Mouse (Mus musculus) embryonic fibroblast, embryonic 13.5 days (primary cell): Measurements from ENCODE around the gene Snapc2. TPM values are rescaled to one million over a fixed set of nuclear protein-coding genes. Genes with fewer than 3 reads are reported as not detected.
"Not testable (repeated sequence)": the region's sequence is repeated elsewhere in the genome, so short reads cannot be mapped to it uniquely, and the experiment has no call there.

Experiments
- H3K27ac ChIP-seq: 2 replicates; pipeline ENCODE4 v1.5.1; 2012; ENCODE audit warnings: low read length, control low read depth, inconsistent platforms; ENCODE audit not compliant: insufficient read depth
- H3K4me1 ChIP-seq: 2 replicates; pipeline ENCODE4 v1.6.1; 2011; ENCODE audit warnings: low read length; ENCODE audit not compliant: control insufficient read depth, insufficient read depth
- H3K4me3 ChIP-seq: 2 replicates; pipeline ENCODE4 v1.5.1; 2011; ENCODE audit warnings: mild to moderate bottlenecking, control low read depth, low read length; ENCODE audit not compliant: insufficient read depth
- CTCF ChIP-seq: IDR thresholded peaks from 2 replicates; pipeline ENCODE4 v1.5.1; 2011; ENCODE audit warnings: mild to moderate bottlenecking, control low read depth, low read length, moderate library complexity, borderline replicate concordance; ENCODE audit not compliant: insufficient read depth
- POLR2A ChIP-seq: IDR thresholded peaks from 2 replicates; pipeline ENCODE4 v1.6.1; 2011; ENCODE audit warnings: low read depth, mild to moderate bottlenecking, control low read depth, low read length, moderate library complexity
- polyA plus RNA-seq: library from polyadenylated mRNA; stranded (reverse); fragments of >200 nt; gene quantifications from 2 replicates; pipeline ENCODE4 v1.2.4, GENCODE M21; 2011; ENCODE audit warnings: low read depth; ENCODE audit not compliant: missing spikeins, insufficient read length

Gene Snapc2
- polyA plus RNA-seq, 1 experiment, result 29.0 TPM

DNA sequence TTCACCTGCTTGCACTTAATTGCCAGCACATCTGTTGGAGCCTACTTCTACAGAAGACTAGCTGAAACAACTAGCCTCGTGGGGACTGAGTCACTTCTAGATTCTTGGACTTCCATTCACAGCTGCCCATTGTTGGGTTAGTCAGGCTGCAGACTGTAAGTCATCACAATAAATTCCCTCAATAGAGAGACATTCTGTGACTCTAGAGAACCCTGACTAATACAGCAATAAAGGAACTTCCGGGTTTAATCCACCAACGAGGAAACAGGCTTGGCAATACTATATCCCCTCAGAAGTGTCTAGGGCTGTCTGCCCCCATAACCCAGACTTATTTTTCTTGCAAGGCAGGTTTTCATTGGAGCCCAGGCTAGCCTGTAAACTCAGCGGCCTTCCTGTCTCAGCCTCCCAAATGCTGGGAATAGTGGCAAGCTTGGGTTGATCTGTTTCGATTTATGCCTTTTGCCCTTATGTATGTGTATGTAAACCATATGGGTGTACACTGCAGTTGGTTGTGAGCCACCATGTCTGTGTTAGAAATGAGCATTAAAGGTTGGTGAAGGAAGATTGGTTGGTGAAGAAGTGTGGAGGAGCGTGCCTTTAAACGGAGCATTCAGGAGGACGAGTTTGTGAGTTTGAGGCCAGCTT lies 642 bp upstream of the Snapc2 start:
- TF ChIP-seq POLR2A (no peak), CTCF (no peak)
- H3K4me3 ChIP-seq, result no peak overlapping the region
- peaks cover 3% of the 10 kb centered on the region; the same call in 1 of the 2 replicates for H3K4me1 ChIP-seq
- H3K27ac ChIP-seq, result peak overlapping the region; percentile 69

DNA sequence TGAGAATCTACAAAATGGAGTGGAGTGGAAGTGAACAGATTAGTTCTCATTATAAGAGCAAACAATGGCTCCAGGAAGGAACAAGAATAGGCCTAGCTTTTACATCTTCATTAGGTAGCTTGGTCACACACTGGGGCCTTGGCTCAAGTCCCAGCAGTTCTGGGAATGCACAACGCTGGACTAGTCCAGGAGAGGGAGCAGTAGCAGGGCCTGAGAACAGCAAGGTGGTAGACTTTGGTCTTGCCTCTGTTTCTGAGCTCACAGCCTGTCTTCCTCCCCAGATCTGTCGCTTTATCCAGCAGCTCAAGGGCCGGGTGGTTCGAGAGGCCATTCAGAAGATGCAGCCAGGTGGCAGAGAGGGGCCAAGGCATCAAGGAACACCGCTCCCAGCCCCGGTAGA lies 1.1 kb downstream of the Snapc2 start:
- Histone ChIP-seq H3K4me1 (peaks cover 10% of the 10 kb centered on the region), H3K4me3 (peak overlapping the region; percentile 89), H3K27ac (peak overlapping the region; percentile 63)
- TF ChIP-seq POLR2A (0 out of 2 replicates have a peak, but pooled peaks have one; percentile 1), CTCF (peak; percentile 62; the same call in 1 of the 2 replicates)

DNA sequence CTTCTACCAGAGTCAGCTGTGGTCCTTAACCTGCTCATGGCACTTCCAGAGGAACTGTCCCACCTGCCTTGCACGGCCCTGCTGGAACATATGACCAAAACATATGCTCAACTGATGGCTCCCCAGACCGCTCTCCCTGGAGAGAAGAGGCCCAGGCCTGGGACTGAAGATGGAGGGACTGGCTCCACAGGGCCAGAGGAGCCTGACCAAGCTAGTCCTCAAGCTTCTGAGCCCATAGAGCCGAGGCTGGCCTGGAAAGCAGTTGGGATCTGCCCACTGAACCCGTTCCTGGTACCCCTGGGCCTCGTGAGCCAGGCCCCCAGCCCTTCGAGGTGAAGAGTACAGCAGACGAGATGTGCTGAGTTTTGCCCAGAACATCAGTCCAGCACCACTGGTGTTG lies 2.6 kb downstream of the Snapc2 start:
- H3K4me3 ChIP-seq, H3K4me1 ChIP-seq, H3K27ac ChIP-seq: not testable (repeated sequence)

DNA sequence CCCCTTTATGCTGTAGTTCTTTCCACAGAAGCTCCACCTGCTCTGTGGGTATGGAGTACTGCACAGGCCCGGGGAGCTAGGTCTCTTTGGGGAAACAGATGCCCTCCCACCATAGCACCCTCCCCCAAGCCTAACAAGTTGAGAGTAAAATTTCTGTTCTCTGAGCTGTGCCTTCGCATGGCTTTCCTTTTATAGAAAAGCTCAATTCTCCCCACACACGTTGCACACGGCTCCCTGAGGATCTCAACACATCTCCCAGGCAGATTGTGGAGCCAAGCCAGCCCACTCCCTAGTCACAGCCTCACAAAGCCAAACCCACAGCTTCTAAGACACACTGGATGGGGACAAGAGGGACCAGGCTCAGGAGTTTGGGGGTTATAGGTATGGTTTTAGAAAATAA lies 4.0 kb downstream of the Snapc2 start:
- peak overlapping the region; percentile 62 for H3K27ac ChIP-seq
- H3K4me1 ChIP-seq, result peaks cover 10% of the 10 kb centered on the region
- H3K4me3 ChIP-seq, result no peak overlapping the region
- TF ChIP-seq POLR2A (peak; percentile 32; the same call in 1 of the 2 replicates), CTCF (no peak)

DNA sequence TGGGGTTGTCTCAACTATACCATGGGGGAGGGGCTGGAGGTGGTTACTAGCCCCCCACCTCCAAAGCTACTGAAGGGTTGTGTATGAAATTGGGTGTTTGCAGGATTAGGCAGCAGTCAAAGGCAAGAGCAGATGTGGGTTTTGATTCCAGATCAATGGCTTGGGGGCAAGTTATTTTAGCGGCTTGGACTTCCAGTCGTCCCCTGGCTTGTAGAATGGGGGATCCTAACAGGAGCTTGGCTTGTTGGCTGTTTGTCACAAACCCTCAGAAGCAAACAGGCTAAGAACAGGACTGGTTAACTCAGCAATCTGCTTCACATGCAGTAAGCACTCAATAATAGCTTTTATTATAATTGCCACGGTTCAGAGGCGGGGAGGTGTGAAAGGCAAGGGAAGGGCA lies 4.5 kb downstream of the Snapc2 start:
- TF ChIP-seq CTCF (no peak), POLR2A (no peak)
- peaks cover 10% of the 10 kb centered on the region for H3K4me1 ChIP-seq
- H3K27ac ChIP-seq, result peak overlapping the region; percentile 29
- no peak overlapping the region for H3K4me3 ChIP-seq

DNA sequence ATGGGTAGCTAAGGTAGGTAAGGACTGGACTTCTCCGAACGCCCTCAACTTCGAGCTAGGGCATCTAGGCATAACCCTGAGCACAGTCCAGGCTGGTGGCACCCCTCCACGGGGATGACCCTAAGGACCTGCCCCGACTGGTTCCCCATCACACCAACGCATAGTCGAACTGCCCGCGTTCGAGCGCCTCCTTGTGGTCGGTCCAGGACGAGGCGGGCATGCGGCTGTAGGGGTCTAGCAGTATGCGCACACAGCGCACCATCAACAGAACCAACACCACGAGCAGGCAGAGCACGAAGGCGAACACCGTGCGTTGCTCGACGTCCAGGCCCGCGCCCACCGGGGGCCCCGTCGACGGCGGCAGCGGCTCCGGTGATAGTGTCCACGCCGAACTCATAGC lies 5.4 kb downstream of the Snapc2 start:
- H3K27ac ChIP-seq, result peak overlapping the region; percentile 29; the same call in 1 of the 2 replicates
- TF ChIP-seq CTCF (peak; percentile 92), POLR2A (no peak; the same call in none of the 2 replicates)
- H3K4me3 ChIP-seq, result peak overlapping the region; percentile 63
- H3K4me1 ChIP-seq, result peaks cover 10% of the 10 kb centered on the region

DNA sequence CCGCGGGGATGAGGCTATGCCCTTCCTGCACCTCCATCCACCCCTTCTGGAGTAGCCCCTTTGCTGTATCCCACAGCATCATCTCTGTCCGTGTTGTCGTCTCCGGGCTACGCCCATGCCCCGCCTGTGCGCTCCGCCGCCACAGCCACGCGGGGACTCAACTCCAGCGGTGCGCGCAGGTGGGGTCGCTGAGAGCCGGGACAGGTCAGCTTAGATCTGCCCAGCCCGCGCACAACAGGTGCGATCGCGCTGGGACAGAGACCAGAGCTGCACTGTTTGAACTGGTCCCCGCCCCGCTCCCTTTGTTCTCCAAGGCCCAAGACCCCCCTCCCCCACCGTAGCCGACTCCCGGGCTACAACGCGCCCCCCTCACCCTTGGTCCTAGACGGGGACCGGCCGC lies 5.8 kb downstream of the Snapc2 start:
- TF ChIP-seq POLR2A (peak; percentile 9; the same call in 1 of the 2 replicates), CTCF (no peak)
- Histone ChIP-seq H3K27ac (no peak overlapping the region), H3K4me1 (peaks cover 10% of the 10 kb centered on the region), H3K4me3 (peak overlapping the region; percentile 63)

DNA sequence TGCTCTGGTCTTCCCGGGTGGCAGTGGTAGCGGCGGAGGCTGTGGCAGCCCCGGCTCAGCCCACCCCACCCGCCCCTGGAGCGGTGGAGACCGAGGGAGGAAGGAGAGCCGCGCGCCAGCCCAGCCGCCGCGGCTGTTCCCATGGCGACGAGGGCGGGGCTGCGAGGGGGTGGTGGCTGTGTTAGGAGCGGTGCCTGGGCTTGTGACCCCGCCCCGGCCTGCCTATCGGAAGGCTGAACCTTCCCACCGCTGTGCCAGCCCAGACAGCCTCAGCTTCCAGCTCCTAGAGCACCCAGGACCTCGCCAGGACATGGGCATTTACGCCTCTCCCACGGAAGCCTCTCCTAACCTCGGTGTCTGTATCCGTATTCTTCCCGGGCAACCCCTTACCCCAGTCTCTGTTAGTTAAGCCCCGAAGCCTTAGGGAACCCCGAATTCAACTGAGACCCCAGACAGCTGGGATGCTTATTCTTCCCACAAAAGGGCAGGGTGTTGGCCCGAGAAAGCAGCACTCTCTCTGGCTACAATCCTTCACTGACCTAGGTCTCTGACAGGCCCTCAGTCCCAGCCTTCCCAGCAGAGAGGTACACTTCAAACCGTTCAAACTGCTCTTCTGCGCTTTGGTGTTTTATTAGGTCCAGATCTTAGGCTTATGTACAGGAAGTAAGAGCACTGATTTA lies 6.4 kb downstream of the Snapc2 start, which contains the start of gene Ctxn1:
Gene Ctxn1, minus strand, starts transcription at position 150 of the 680 bp plus-strand sequence.
- Histone ChIP-seq H3K4me3 (peak within 1 kb of the TSS; percentile 63), H3K4me1 (peaks cover 8% of the 10 kb centered on the region), H3K27ac (peak within 1 kb of the TSS; percentile 48)
- TF ChIP-seq POLR2A (peak; percentile 90), CTCF (no peak)

DNA sequence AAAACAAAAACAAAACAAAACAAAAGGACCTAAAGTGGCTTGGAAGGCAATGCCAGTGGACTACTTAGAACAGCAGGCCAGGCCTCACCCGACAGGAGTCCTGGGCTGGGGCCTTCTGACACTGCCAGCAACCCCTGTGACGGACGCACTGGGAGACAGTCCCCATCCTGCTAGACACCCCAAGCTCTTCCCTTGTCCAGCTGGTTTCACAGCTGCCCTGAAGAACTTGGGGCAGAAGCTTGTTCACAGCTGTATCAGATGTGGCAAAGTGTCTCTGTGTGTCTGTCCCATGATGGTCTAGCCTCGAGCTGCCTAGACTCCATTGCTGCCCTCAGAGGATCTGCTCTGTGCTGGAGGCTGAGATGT lies 6.9 kb downstream of the Snapc2 start:
- TF ChIP-seq POLR2A, result no peak
- no peak for TF ChIP-seq CTCF
- Histone ChIP-seq H3K4me3 (no peak overlapping the region), H3K4me1 (peaks cover 8% of the 10 kb centered on the region)

DNA sequence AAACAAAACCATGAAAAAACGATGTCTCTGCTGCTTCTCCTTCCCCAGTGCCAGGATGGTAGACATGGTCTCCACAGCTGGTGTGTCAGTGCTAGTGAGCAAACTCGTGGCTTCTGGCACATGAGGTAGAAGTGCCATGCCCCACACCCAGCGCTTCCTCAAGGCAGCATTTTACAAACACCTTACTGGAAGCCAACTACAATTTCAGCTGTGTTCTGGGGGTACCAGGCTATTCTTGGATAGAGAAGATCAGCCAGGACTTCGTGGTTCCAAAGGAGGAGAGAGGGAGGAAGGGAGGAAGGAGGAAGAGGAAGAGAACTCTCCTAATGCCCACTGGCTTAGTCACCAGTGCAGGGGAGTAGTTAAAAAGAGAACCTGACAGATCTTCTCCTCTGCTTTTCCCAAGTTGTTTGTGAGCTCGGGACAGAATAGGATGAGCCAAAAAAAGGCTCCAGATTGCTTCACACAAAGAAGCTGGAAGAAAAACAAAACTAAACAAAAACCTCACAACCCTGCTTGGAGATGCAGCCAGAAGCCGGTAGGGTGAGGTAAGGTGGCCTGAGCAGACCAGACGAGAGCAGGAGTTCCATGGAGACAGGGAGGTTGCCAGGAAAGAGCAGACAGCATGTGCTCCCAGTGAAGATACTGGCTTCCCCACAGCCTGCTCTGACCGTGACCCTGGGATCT lies 10.4 kb downstream of the Snapc2 start:
- H3K27ac ChIP-seq, result no peak overlapping the region
- TF ChIP-seq CTCF (no peak), POLR2A (no peak)
- no peak overlapping the region for H3K4me3 ChIP-seq
- H3K4me1 ChIP-seq, result no peaks in the 10 kb centered on the region

More for the DNA sequence above, 6.9 kb downstream of the Snapc2 start:
- H3K27ac ChIP-seq, result peak overlapping the region; percentile 48
